Mouse (Mus musculus) effector memory CD4-positive, alpha-beta T cell, adult 5 months (primary cell): ENCODE measurements around the gene Rab44. TPM values are rescaled to one million over a fixed set of nuclear protein-coding genes. Genes with fewer than 3 reads are reported as not detected.

Source experiments
- polyA plus RNA-seq: library from polyadenylated mRNA; unstranded; fragments of 100-300 nt; shearing (Covaris generic); gene quantifications from one replicate; pipeline ENCODE4 v1.2.1, GENCODE M21; 2017

Rab44 gene
- not detected for polyA plus RNA-seq

GRCm38 (mm10) chr17:29113591-29114352, at the start of gene Rab44:
Gene Rab44, plus strand, starts transcription at chr17:29114145.

GRCm38 (mm10) chr17:29090776-29091175, 23.2 kb upstream of the Rab44 start, which contains the start of gene Cdkn1a:
Gene Cdkn1a, plus strand, starts transcription at chr17:29090976.

Other genes starting within 250 kb of the Rab44 start
- 0.19 TPM for gene 4930539E08Rik, start 198.8 kb upstream of the Rab44 start, polyA plus RNA-seq
- not detected for gene Pxt1, start 170.3 kb upstream of the Rab44 start, polyA plus RNA-seq
- gene Kctd20, start 162.2 kb upstream of the Rab44 start, polyA plus RNA-seq = 63.8 TPM
- 291 TPM for gene Stk38, start 106.2 kb upstream of the Rab44 start, polyA plus RNA-seq
- 580 TPM for gene Srsf3, start 81.5 kb upstream of the Rab44 start, polyA plus RNA-seq
- 156 TPM for gene Cdkn1a, start 23.2 kb upstream of the Rab44 start, polyA plus RNA-seq
- 0.35 TPM for gene Cpne5, start 124.0 kb downstream of the Rab44 start, polyA plus RNA-seq
- 39.0 TPM for gene Ppil1, start 150.0 kb downstream of the Rab44 start, polyA plus RNA-seq
- gene BC004004, start 154.6 kb downstream of the Rab44 start, polyA plus RNA-seq = 69.7 TPM
- gene Pi16, start 203.5 kb downstream of the Rab44 start, polyA plus RNA-seq = 0.31 TPM
- 40.8 TPM for gene Mtch1, start 233.8 kb downstream of the Rab44 start, polyA plus RNA-seq
- 0.52 TPM for gene Fgd2, start 246.8 kb downstream of the Rab44 start, polyA plus RNA-seq